Mouse (Mus musculus) adrenal gland, postnatal 4 days (tissue): ENCODE measurements at regions not wholly inside any gene's neighbourhood (a gene's known extent, or its start where the extent isn't known, plus 50 kb on each side); places are given as distances from the start of the nearest gene placed in this dataset.

Experiments
- DNase-seq, 2 experiments: peaks; one replicate each; pipeline ENCODE4 v3.0.0; 2021 to 2022; ENCODE audit warnings: low spot score in 2 of 2, mixed read lengths in 2 of 2

GRCm38 (mm10) chr5:46278190-46278589 is 420.8 kb upstream of the Lcorl start:
- DNase-seq = no peak

- DNase-seq = no peak
Measured at GRCm38 (mm10) chr5:46256730-46257129, 399.3 kb upstream of the Lcorl start.

GRCm38 (mm10) chr5:46253940-46254339 is 396.5 kb upstream of the Lcorl start:
- DNase-seq = no peak

- DNase-seq = no peak
Measured at GRCm38 (mm10) chr5:46235364-46236067, 378.1 kb upstream of the Lcorl start.

GRCm38 (mm10) chr5:46232780-46233179 is 375.4 kb upstream of the Lcorl start:
- DNase-seq = no peak

- no peak for DNase-seq
Measured at GRCm38 (mm10) chr5:46228667-46229066, 371.3 kb upstream of the Lcorl start.

GRCm38 (mm10) chr5:46212845-46213468 is 355.5 kb upstream of the Lcorl start:
- no peak for DNase-seq

- DNase-seq = no peak
Measured at GRCm38 (mm10) chr5:46209076-46209475, 351.7 kb upstream of the Lcorl start.

- DNase-seq = no peak
Measured at GRCm38 (mm10) chr5:46203744-46204143, 346.3 kb upstream of the Lcorl start.

- DNase-seq = no peak
Measured at GRCm38 (mm10) chr5:46202457-46202772, 345.0 kb upstream of the Lcorl start.

- DNase-seq = no peak
Measured at GRCm38 (mm10) chr5:46201639-46202456, 344.4 kb upstream of the Lcorl start.

GRCm38 (mm10) chr5:46186908-46187307 is 329.5 kb upstream of the Lcorl start:
- DNase-seq = no peak

GRCm38 (mm10) chr5:46182157-46182556 is 324.7 kb upstream of the Lcorl start:
- DNase-seq = no peak

- DNase-seq = no peak
Measured at GRCm38 (mm10) chr5:46172315-46172714, 314.9 kb upstream of the Lcorl start.

- no peak for DNase-seq
Measured at GRCm38 (mm10) chr5:46160774-46161173, 303.4 kb upstream of the Lcorl start.

GRCm38 (mm10) chr5:46151973-46152372 is 294.6 kb upstream of the Lcorl start:
- no peak for DNase-seq

GRCm38 (mm10) chr5:46150825-46151224 is 293.4 kb upstream of the Lcorl start:
- no peak for DNase-seq

GRCm38 (mm10) chr5:46149851-46150615 is 292.6 kb upstream of the Lcorl start:
- DNase-seq = no peak

- DNase-seq = no peak
Measured at GRCm38 (mm10) chr5:46139024-46139423, 281.6 kb upstream of the Lcorl start.

- DNase-seq = no peak
Measured at GRCm38 (mm10) chr5:46137695-46138094, 280.3 kb upstream of the Lcorl start.

GRCm38 (mm10) chr5:46108020-46108419 is 250.6 kb upstream of the Lcorl start:
- DNase-seq = no peak

- no peak for DNase-seq
Measured at GRCm38 (mm10) chr5:46103350-46103749, 245.9 kb upstream of the Lcorl start.
